Mouse (Mus musculus) layer of hippocampus, postnatal 10 days (tissue): ENCODE measurements around the gene Calcrl. TPM values are rescaled to one million over a fixed set of nuclear protein-coding genes. Genes with fewer than 3 reads are reported as not detected.
"Not testable (repeated sequence)": the region's sequence is repeated elsewhere in the genome, so short reads cannot be mapped to it uniquely, and the experiment has no call there.

Source experiments
- DNase-seq, 2 experiments: peaks; one replicate each; pipeline ENCODE4 v3.0.0; 2021; ENCODE audit warnings: low spot score in 2 of 2
- total RNA-seq, 2 experiments: library from RNA; stranded (reverse); gene quantifications; 2 replicates each; pipeline ENCODE4 v1.2.3; 2021

Calcrl gene
- total RNA-seq, 2 experiments from 2014 or later = 12.0 to 14.1 TPM

DNA sequence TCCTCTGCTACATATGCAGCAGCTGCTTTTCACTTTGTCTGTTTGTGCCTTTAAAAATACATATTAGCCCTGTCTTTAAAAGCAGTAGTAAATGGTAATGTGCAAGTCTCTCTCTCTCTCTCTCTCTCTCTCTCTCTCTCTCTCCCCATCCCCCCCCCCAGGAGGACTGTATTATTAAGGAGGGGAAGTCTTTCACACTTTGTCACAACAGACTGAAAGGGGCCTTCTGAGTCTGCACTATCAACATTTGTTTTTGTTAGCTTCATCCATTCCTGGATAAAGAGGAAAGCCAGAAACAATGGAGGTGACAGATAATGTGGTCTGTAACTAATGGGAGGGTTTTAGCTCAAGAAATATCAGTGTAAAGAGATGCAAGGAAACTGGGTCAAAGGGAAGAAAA, 36.1 kb downstream of the Calcrl start:
- no peak for DNase-seq

DNA sequence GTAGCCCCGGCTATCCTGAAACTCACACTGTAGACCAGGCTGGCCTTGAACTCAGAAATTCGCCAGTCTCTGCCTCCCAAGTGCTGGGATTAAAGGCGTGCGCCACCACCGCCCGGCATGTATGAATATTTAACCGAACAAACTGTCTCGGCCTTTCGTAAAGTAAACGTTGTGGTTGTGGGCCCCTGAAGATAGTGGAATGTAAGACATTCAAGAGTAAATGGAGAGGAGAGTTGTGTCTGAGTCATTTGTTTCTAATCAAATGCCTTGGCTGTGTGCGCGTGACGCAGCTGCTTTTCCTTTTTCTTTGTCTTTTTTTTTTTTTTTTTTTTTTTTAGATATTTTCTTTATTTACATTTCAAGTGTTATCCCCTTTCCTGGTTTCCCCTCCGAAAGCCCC, 36.7 kb downstream of the Calcrl start:
- not testable (repeated sequence) for DNase-seq

DNA sequence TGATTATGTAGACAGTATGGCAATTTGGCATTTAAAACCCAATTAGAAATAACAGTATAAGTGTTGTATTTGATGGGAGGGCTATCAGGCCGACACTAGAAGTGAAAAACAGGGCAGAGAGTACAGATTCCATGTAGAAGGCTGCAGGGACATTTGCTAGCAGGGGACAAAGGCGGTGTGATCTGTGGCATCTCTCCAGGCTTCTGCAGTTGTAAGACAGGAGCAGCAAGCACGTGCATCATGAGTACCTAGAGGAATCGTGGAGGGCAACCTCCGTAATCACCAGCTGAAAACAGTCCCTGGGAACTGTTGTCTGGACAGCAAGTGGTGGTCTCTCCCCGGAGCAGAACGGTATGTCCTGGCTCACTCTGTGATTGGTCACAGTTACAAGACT, 37.2 kb downstream of the Calcrl start:
- no peak for DNase-seq

DNA sequence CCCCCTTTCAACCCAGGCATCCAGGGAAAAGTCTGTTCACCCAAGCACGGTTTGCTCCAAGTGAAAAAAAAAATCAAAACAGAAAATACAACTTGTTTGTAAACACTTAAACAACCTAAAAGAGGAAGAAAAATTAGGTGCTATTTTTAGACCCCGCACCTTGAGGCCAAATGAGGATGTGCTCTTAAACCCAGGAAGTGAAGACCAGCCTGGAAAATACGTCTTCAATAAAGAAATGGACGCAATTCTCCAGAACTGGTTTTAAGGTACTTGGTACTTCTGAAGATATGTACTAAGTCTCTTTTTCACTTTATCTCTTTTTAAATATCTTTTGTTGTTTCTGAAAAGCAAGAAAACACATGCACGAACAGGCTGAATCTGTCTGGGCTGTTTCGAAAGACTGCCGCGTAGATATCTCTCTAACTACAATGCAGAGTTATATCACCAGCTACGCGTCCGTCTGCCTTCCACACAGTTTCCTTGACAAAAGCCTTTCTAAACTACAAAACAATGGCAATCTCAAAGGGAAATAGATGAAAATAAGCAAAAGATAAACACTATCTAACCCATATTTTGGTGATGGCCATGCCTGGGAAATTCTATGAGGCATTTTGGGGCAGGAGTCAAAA, 37.7 kb downstream of the Calcrl start:
- no peak for DNase-seq

DNA sequence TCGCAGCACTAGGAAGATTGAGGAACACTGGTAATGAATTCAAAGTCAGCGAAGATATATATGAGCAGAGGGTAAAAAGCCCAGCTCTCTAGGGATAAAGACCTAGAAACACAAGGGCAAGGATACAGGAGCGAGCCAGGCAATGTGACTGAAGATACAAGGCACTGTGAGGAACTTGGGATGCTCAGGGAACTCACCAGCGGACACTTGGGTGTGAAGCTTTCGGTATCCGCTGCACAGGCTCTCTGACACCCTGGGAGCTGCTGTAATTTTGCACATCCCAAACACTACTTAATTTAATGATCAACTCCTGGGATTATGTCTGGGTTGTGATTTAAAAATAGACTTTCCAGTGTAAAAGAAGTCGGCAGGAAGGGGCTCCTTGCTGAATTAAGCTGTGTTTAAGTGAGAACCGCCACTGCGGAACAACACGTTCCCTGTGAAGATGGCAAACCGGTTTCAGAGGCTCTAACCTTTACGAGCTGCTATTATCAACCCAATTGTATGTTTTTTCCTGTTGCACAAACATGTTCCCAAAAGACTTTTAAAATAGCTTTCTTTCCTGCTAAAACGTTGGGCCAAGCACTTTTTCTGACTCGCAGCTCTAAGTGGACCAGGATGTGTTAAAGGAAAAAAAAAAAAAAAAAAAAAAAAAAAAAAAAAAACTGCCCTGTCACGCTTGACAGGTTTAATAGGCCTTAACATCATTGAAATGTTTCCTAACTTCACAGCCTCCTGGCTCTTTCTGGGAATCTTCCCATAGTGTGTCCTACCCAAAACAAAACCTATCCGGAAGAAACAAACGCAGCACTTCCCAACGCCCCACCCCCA, 38.4 kb downstream of the Calcrl start:
- no peak for DNase-seq

DNA sequence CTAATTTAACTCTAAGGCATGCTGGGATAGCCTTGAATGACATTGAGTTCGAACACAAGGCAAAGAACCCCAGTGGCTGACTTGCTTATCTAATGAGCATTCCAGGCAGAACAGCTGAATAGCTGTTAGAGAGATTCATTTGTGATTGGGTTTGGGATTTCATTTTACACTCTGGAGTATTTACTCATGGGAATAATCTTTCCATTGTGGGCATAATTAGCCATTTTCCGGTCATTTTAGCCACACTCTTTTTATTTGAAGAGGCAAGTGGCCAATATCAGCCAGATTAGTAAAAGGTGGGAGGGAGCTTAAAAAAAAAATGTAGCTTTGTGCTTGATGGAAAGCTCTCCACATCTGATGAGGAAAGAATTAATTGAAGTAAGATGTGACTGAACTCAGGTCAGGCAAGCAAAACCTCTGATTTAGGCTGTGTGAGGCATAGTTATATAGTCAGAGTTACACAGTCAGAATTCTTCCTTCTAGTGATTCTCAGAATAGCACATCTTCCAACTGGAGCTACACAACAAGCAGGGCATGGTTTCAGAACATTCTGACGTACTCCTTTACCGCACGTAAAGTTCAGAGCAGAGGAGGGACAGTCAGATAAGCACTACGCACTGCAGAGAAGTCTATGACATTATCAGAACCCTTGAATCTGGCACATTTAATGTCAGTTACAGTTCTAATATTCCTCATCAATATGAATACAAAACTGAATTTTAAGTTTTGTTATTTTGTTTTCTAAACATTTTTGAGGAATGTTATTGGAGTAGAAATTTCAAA, 40.1 kb downstream of the Calcrl start:
- no peak for DNase-seq

DNA sequence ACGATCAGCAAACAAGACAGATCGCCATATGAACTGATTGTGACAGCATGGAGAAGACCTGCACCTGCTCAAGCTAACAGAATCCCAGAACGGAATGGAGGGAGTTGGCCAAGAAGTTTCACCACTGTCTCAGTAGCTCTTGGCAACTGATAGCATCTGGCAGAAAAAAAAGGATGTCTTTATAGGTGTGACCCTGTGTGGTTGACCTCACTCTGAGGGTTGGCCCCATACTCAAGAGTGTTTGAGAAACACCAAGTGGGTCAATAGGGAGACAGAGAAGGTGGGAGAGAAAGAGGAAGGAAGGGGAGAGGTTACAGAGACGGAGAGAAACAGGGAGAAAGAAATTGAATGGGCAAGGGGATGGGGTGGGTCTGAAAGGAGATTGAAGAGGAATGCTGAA, 41.4 kb downstream of the Calcrl start:
- no peak for DNase-seq

DNA sequence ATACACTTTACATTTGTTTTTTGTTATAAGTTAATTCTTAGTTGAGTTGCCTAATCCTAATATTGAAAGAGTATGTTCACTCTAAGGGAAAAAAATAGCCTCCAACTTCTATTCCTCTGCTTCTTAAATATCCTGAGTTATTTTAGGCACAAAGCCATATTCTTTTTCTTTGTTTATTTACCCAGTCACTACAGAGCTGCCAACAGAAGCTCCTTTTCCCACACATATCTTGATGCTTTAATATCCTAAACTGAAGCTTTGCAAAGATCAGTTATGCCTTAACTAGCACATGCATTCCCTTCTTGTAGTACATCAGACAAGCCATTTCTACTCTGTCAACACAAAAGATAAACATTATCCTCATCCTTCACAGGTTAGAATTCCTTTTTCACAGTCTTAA, 42.7 kb downstream of the Calcrl start:
- DNase-seq = no peak

DNA sequence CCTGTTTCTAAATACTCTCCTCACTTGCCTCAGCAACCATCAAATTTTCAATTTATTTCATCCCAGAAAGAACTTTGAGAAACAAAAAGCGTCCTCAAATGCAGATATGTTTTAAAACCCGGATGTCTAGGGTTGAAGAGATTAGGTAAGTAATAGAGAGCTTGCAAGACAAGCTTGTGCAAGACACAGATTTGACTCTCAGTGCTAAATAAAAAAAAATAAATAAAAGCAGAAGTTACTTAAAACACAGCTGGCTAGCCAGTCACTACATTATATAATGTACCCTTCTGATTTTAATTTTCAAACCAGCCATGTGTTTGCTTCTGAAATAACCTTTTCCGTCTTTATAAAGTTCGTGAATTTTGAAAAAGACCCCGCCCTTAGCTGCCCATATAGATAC, 43.2 kb downstream of the Calcrl start:
- no peak for DNase-seq

DNA sequence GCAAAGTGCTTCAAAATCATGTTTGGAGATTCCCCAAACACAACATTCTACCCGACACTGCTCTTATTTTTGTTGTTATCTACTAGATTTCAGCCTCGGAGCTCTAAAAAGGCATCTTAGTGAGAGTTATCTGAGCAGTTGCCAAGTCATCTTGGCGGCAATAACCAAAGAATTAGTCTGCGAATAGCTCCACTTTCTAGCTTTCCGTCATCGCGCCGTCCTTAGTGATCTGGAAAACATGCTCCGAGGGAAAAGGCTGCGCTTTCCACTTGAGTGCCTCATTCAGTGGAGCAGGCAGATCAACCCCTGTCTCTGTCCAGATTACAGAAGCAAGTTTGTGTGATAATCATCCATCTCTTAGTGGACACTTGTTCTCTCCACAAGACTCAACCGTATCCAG, 44.4 kb downstream of the Calcrl start:
- DNase-seq = peak; percentile 26 to 37

DNA sequence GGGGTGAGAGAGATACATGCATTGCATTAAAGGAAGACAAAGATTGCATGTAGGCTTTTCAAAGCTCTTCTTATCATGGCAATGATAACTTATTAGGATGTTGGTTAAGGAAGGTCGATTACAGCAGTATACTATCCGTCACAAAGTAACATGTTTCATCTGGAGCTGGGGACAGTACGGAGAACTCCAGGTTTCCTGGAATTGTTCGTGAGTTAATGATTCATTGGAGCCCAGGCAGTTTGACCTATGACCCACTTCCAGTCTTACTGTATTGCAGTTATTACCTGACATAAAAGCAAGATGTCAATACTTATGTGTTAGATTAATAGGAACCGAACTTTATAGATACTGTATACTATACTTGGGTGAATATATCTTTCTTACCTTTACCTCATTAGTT, 46.5 kb downstream of the Calcrl start:
- DNase-seq = no peak

DNA sequence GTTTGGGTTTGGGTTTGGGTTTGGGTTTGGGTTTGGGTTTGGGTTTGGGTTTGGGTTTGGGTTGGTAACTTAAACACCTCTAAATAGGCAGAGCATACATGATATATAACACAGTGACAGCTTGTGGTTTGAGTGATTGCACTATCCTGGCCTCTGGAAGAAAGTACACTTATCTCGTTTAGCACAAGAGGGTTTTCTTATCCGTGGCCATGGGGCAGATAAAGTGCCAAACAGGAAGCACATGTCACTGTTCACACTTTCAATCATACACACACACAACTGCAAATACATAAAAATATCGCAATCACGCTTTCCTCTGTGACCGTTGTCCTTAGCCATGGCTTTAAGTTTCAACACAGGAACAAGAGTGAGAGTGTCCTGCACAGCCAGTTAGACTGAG, 56.0 kb downstream of the Calcrl start:
- no peak for DNase-seq

DNA sequence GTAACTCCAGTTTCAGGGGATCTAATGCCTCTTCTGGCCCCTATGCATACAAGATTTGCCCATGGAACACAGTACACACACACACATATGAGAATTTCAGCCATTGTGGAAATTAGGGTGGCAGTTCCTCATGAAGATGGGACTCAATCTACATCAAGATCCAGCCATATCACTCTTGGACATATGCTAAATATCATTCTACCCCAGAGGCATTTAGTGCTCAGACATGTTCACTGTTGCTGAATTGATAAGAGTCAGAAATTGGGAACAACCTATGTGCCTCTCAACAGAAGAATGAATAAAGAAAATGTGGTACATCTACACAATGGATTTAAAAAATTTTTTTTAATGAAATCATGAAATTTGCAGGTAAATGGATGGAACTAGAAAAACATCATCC, 58.5 kb downstream of the Calcrl start:
- DNase-seq = no peak

DNA sequence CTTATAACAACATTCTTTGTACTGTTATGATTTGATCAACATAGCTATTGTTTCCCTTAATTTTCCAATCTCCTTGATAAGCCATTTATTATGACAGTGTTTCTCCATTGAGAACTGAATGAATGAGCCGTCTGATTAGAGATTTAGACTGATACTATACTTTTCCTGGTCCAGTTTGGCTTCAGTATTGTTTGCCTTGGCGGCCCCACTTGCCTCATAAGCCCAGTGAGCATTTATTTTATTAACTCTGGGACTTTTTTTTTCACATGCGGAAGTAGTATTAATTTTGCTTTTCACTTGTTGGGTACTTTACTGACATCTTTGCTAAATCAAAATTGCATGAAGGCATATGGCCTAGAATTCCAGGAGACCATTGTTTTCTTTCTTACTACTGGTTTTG, 59.9 kb downstream of the Calcrl start:
- DNase-seq = no peak

DNA sequence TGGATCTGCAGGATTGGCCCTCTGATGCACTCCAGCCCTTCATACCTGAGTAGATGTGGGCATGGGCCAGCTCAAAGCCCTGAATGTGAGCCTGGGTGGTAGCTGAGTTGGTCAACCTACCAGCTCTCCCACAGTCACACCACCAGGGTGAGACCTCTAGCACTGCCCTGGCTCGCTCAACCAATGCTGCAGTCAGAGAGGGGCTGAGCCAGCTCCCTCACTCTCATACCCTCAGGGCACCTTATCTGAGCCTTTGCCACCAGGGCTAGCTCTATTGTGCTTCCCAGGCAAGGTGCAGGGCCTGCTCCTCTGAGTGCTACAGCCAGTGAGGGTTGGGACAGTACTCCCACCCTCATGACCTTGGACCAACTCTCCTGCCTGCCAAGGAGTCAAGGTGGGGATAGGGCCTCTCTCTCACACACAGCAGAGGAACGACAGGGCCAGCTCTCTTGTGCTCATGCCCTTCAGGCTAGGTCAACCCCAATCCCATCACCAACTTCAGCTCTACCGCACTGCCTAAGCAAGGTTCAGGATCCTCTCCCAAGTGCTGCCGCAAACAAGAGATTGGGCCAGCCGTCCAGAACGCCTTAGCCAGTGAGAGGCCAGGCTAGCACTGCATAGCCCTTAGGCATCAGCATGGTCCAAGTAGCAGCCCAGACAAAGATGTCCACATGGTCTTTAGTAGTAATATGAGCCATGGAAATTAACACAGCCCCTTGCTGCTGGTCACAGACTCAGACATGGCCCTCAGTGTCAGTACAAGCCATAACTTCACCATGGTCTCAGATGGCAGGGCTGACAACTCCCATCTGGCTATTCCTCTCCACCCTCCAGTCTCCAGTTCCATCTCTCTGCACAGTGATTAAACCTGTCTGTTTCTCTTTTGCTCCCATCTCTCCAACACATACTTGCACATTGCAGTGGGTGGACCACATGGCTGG, 62.2 kb downstream of the Calcrl start:
- DNase-seq = no peak

DNA sequence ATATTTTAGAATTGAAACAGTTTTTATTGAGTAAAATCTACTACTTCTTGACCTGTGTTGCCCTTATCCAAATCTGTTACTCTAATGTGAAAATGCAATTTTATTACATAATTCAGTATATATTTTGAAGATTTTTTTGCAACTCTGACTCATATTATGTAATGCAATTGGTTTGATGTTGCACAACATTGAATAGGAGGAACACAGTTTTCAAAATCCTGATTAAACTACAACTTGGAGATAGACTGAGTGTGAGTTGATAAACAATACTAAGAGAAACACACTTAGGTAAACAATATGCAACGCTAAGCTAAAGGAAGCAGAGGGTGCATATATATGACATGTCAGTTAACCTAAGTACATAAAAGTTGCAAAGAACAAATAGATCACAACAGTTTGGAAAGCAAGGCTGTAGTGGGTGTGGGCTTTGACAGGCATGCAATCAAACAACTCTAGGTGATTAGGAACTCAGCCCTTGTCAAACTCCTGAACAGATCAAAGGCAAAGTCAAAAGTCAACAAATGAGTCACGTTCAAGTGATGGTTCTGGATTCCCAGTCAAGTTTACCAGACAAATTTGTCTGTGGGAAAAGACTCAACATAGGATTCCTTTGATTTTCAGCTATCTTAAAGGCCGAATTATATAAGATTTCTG, 66.4 kb downstream of the Calcrl start:
- no peak for DNase-seq

DNA sequence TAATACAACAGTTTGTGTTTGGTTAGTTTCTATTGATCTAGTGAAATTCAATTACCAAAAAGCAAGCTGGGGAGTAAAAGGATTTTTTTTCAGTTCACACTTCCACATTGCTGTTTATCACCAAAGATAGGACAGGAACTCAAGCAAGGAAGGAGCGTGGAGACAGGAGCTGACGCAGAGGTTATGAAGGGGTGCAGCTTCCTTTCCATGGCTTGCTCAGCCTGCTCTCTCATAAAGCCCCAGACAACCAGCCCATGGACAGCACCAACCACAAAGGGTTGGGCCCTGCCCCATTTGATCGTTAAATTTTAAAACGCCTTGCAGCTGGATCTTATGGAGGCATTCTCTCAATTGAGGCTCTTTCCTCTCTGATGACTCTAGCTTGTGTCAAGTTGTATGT, 69.9 kb downstream of the Calcrl start:
- DNase-seq = no peak

DNA sequence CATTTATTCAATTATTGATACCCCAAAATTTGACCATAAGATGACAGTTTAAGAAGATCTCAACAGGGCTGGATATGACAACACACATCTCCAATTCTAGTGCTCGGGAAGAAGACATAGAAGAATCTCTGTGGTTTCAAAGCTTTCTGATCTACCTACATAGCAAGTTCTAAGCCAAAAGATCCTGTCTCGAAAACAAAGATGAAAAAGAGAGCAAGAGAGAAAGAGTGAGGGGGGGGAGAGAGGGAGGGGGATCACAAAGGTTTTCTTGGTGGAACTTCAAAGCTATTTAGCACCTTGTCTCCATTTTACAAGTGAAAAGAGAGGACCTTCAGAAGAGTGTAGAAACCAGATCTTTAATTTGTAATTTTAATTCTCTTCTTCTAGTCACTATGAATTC, 77.8 kb downstream of the Calcrl start:
- DNase-seq = no peak

DNA sequence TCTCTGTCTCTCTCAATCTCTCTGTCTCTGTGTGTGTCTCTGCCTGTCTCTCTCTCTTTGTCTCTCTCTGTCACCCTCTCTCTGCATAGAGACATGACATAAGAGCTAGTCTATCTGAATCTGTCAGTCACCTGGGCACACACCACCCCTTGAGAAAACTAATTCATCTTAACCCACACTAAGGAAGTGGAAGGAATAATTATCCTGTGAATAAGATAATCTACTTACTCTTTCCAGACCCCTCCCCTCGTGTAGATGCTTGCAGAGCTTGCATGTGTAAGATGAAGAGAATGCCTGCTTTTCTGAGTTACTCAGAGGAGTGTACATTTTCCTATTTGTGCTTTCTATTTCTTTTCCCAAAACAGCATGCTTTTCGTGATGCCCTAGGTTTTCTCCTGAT, 81.5 kb downstream of the Calcrl start:
- no peak for DNase-seq

DNA sequence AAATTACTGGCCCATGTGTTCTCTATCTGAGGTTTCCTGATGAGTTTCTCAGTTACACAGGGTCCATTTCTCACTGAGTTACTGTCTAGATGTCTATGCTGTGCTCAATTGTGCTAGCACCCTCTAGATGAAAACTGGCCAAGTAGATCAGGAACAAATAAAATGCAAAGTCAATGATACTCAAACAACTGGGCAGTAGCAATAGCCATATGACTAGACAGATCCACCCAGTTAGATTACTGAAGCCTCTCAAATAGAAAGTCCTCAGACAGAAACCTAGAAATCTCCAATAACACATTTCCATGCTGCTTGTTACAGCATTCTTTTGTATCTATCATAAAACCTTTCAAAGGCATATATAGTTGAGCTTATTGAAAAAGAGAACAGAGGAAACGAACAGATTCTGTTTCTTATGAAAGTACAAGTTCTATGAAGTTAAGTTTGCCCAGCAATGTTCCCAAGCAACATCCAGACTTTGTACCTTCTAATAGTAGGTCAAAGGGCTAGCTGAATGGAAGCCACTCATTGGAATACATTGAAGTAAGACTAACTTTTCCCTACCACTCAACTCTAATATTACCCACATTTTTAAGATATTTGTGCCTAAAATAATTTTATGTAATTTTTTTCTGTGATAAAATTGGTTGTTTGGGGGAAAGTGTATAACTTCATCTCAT, 87.3 kb downstream of the Calcrl start:
- no peak for DNase-seq
